Mouse (Mus musculus) G1E (cell line): ENCODE measurements at regions not wholly inside any gene's neighbourhood (a gene's known extent, or its start where the extent isn't known, plus 50 kb on each side); places are given as distances from the start of the nearest gene placed in this dataset.

Source experiments
- ATAC-seq: 2 replicates; pipeline ENCODE4 v1.8.0; 2016; ENCODE audit warnings: mild to moderate bottlenecking; ENCODE audit not compliant: insufficient number of reproducible peaks, poor library complexity, low FRiP score, severe bottlenecking; ENCODE audit errors: extremely low read depth
- DNase-seq: peaks from one replicate; pipeline ENCODE4 v3.0.0; 2012; ENCODE audit warnings: low spot score
- H3K27me3 ChIP-seq: 2 replicates; pipeline ENCODE4 v1.6.1; 2012; ENCODE audit warnings: mild to moderate bottlenecking, low read length, inconsistent platforms; ENCODE audit not compliant: insufficient read depth
- H3K36me3 ChIP-seq: replicated peaks from 2 replicates; pipeline ENCODE3; 2012; ENCODE audit warnings: mild to moderate bottlenecking, inconsistent platforms
- H3K4me1 ChIP-seq: 2 replicates; pipeline ENCODE4 v1.6.1; 2012; ENCODE audit warnings: low read depth, low read length, inconsistent platforms, mixed read lengths; ENCODE audit not compliant: insufficient read depth
- H3K4me3 ChIP-seq: 2 replicates; pipeline ENCODE4 v1.5.1; 2012; ENCODE audit warnings: low read depth, mild to moderate bottlenecking, inconsistent platforms, low read length, moderate library complexity, mixed read lengths
- H3K9me3 ChIP-seq: replicated peaks from 2 replicates; pipeline ENCODE4 v1.6.1; 2012; ENCODE audit warnings: inconsistent platforms
- CTCF ChIP-seq: IDR thresholded peaks from 2 replicates; pipeline ENCODE4 v1.5.1; 2012; ENCODE audit warnings: low read depth, low read length, inconsistent platforms, mixed read lengths
- GATA1 ChIP-seq: IDR thresholded peaks from 2 replicates; pipeline ENCODE4 v1.6.1; 2012; ENCODE audit warnings: borderline replicate concordance, low read length, inconsistent platforms, mixed read lengths
- GATA2 ChIP-seq: IDR thresholded peaks from 2 replicates; pipeline ENCODE4 v1.6.1; 2012; ENCODE audit warnings: low read depth, low read length, inconsistent platforms, borderline replicate concordance
- POLR2AphosphoS5 ChIP-seq: IDR thresholded peaks from 2 replicates; pipeline ENCODE4 v1.6.1; 2012; ENCODE audit warnings: low read depth, low read length, inconsistent platforms; ENCODE audit not compliant: insufficient replicate concordance
- TAL1 ChIP-seq: conservative IDR thresholded peaks from 2 replicates; pipeline ENCODE4 v1.6.1; 2012; ENCODE audit warnings: low read depth, low read length, inconsistent platforms, mixed read lengths

DNA sequence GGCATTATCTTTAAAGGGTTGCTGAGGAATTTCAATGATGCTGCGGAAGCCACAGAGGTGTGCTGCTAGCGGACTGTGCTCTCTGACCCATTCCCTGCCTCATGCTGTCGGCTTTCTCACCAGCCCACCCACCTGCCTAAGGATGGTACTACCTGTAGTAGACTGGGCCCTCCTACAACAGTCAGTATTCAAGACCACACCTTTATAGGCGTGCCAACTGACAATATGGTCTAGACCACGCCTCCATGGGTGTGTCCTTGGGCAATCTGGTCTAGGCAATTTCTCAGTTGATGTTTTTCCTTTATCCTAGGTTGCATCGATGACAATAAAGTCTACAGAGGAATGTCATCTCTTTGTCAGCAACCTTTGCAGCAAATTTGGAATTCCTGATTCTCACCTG is 148.0 kb downstream of the Atp23 start:
- DNase-seq (no peak), ATAC-seq (no peak)
- Histone ChIP-seq H3K9me3 (peaks cover 51% of the 10 kb centered on the region), H3K4me3 (no peak overlapping the region), H3K27me3 (no peaks in the 10 kb centered on the region), H3K4me1 (no peaks in the 10 kb centered on the region), H3K36me3 (no peaks in the 10 kb centered on the region)
- no peak for TF ChIP-seq TAL1
- no peak for TF ChIP-seq GATA2
- TF ChIP-seq CTCF: no peak
- TF ChIP-seq POLR2AphosphoS5: no peak
- TF ChIP-seq GATA1: no peak

GRCm38 (mm10) chr10:126752699-126753098 is 148.5 kb downstream of the Atp23 start:
- TF ChIP-seq GATA1 (no peak), CTCF (no peak), POLR2AphosphoS5 (no peak), TAL1 (no peak), GATA2 (no peak)
- DNase-seq (no peak), ATAC-seq (no peak)
- Histone ChIP-seq H3K4me1 (no peaks in the 10 kb centered on the region), H3K36me3 (no peaks in the 10 kb centered on the region), H3K9me3 (peaks cover 49% of the 10 kb centered on the region), H3K4me3 (no peak overlapping the region), H3K27me3 (no peaks in the 10 kb centered on the region)

DNA sequence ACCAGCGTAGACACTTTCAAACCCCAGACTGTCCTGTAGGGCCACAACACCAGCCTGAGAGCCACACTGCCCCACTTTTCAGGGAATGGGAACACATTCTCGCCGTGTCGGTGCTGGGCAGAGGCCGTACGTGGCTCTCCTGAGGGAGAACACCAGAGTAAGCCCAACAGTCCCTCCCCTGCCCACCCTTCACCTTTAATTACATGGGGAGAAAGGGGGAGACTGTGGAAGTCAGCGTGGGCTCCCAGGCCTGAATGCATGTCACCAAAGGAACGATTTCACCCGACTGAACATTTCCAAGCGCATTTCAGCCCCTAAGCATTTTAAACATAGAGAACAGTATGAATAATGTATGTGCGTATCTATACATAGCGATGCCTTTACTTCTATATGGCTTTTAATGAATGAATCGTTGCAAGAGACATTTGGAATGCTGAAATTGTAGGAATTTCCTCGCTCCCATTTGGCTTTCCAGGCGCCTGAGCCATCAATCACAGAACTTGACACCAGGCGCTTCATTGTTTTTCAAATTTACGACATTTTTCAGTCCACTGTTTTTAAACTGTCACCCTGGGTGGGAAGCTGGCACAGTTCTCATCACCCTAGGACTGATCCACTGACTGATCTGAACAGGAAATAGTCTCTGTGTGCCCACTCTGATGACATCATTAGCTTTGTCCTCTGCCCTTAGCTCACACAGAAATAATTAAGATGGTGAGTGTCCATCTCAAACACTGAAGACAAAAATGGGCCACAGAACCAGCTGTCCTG is 152.3 kb downstream of the Atp23 start:
- no peaks in the 10 kb centered on the region for H3K27me3 ChIP-seq
- H3K4me1 ChIP-seq: no peaks in the 10 kb centered on the region
- DNase-seq: no peak
- TF ChIP-seq GATA2 (no peak), CTCF (no peak), TAL1 (no peak), POLR2AphosphoS5 (no peak), GATA1 (no peak)
- H3K36me3 ChIP-seq: no peaks in the 10 kb centered on the region
- peaks cover 37% of the 10 kb centered on the region for H3K9me3 ChIP-seq
- ATAC-seq: no peak
- no peak overlapping the region for H3K4me3 ChIP-seq

DNA sequence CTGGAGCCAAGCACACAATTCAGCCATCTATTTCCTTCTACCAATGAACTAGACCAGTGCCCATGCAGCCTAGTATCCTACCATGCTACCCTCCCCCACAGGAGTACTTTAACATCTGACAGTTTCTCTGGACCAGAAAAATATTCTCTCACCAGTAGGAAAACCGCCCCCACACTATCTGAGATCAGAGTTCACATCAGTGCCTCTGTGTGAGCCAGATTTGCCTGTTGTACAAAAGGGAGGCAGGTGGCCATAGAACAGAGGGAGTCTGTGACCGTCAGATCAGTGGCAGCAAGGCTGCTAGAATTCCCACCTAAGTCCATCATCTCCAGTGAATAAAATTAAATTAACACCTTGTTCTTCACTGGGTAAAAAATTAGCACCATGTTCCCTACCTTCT is 166.5 kb downstream of the Atp23 start:
- Histone ChIP-seq H3K9me3 (peaks cover 26% of the 10 kb centered on the region), H3K36me3 (no peaks in the 10 kb centered on the region), H3K4me3 (no peak overlapping the region), H3K27me3 (no peaks in the 10 kb centered on the region), H3K4me1 (no peaks in the 10 kb centered on the region)
- no peak for DNase-seq
- TF ChIP-seq GATA2 (no peak), POLR2AphosphoS5 (no peak), GATA1 (no peak), TAL1 (no peak), CTCF (no peak)
- no peak for ATAC-seq

DNA sequence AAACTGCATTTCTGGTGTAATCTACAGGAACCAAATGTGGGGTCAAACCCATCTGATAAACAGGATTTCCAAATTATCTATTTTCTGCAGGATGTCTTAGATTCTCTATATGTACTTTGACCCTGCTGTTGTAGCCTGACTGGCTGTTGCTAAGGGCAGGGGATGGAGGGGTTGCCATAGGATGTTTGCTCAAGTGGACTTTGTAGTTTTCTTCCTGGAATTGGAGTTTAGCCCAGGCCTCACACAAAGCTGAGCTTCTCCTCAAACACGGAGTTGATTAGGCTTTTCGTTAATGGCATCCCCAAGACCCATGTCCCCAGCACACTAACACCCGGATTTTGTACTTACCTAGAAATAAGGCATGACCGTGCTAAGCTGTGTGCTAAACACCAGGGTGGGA is 173.3 kb downstream of the Atp23 start:
- TF ChIP-seq GATA2 (no peak), CTCF (no peak), GATA1 (no peak), TAL1 (no peak)
- no peak overlapping the region for H3K4me3 ChIP-seq
- no peak for ATAC-seq
- DNase-seq: no peak
- no peaks in the 10 kb centered on the region for H3K27me3 ChIP-seq
- H3K4me1 ChIP-seq: no peaks in the 10 kb centered on the region
- H3K9me3 ChIP-seq: peaks cover 40% of the 10 kb centered on the region
- H3K36me3 ChIP-seq: no peaks in the 10 kb centered on the region

GRCm38 (mm10) chr10:126717961-126718360 is 183.2 kb downstream of the Atp23 start:
- DNase-seq: no peak
- no peak overlapping the region for H3K4me3 ChIP-seq
- peaks cover 38% of the 10 kb centered on the region for H3K9me3 ChIP-seq
- no peak for ATAC-seq
- H3K27me3 ChIP-seq: no peaks in the 10 kb centered on the region
- H3K36me3 ChIP-seq: no peaks in the 10 kb centered on the region
- no peak for TF ChIP-seq GATA2
- no peak for TF ChIP-seq POLR2AphosphoS5
- TF ChIP-seq TAL1: no peak
- TF ChIP-seq GATA1: no peak
- no peak for TF ChIP-seq CTCF
- no peaks in the 10 kb centered on the region for H3K4me1 ChIP-seq
